Mouse (Mus musculus) thymus, postnatal 0 days (tissue): ENCODE data around the gene Stox1. TPM values are rescaled to one million over a fixed set of nuclear protein-coding genes. Genes with fewer than 3 reads are reported as not detected.
A peak's percentile ranks its signal among the peaks of the same experiment; 100 is the strongest.
"Not testable (repeated sequence)": the region's sequence is repeated elsewhere in the genome, so short reads cannot be mapped to it uniquely, and the experiment has no call there.

ENCODE experiments used
- DNase-seq: peaks from one replicate; pipeline ENCODE4 v3.0.0-alpha.2; 2015; ENCODE audit warnings: low spot score
- polyA plus RNA-seq: library from polyadenylated mRNA; unstranded; fragments of >200 nt; fragmentation: Nextera tagmentation; extraction: Ambion mirVana; gene quantifications from 2 replicates; pipeline ENCODE4 v1.2.1, GENCODE M21; 2015

The Stox1 gene
- polyA plus RNA-seq = 3.6 and 3.7 TPM in 2 replicates

- peak; percentile 74 for DNase-seq
Measured at GRCm38 (mm10) chr10:62725771-62726687, at the start of gene Stox1. Gene Stox1, minus strand, starts transcription at chr10:62726128.

DNA sequence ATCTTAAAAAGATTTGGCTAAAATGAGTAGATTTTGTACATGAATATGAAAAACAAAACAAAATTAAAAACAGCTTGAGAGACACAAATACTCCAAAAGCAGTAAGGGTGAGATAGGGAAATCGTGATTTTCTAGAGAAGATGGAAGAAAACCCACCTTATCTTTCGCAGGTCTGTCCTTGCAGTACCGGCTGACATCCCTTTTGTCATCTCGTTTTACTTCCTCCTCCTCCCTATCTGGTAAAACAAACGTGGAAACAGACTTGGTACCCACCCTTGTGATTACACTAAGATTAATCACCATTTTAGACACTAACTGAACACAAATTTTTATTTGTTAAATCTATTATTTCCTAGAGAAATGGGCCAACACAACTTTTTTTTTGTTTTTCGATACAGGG is 24.9 kb upstream of the Stox1 start:
- DNase-seq = no peak

- no peak for DNase-seq
Measured at GRCm38 (mm10) chr10:62739961-62740737, 14.2 kb upstream of the Stox1 start.

GRCm38 (mm10) chr10:62736965-62737688 is 11.2 kb upstream of the Stox1 start:
- DNase-seq = no peak

GRCm38 (mm10) chr10:62730826-62731225 is 4.9 kb upstream of the Stox1 start:
- DNase-seq = no peak

DNA sequence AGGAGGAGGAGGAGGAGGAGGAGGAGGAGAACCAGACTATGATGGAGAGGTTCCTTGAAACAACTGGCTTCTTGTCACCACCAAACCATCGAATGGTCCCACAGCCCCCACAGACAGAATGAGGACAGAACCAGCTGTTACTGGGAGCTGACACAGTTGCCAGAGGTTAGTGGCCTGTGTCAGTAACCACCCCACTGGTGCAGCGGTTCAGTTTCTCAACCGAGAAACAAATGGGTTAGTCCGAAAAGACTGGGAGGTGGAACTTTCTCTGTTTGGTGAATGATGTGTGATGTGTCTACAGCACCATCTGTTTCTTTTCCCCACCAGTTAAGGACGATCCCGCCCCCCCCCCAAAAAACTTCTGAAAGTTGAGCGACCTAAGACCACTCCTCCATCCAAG is 992 bp downstream of the Stox1 start:
- no peak for DNase-seq

DNA sequence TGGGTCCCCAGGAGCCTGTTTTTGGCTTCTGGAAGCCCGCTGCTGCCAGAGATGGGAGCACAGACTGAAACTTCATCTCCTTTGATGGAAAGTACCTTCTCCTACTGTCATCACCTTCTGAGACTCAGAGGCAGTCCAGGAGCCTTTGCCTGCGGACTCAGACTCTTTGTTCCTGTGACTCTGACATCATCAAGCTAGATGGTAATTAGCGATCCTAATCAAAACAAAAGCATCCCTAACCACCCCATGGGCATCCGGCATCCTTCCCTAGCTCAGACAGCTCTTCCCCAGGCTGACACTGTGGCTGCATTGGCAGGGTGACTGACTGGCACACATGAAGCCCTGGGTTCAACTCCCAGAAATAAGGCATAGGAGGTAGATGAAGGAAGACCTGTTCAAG is 3.2 kb downstream of the Stox1 start:
- DNase-seq = no peak

DNA sequence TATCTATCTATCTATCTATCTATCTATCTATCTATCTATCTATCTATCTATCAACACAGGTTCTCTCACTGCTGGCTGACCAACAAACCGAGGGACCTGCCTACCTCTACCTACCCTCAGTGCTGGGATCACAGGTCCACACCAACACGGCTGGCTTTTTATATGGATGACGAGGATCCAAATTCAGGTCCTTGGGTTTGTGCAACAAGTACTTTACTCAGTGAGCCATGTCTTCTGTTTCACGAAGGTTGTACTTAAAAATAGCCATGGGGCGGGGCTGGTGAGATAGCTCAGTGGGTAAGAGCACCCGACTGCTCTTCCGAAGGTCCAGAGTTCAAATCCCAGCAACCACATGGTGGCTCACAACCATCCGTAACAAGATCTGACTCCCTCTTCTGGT is 5.4 kb downstream of the Stox1 start:
- DNase-seq = not testable (repeated sequence)

DNA sequence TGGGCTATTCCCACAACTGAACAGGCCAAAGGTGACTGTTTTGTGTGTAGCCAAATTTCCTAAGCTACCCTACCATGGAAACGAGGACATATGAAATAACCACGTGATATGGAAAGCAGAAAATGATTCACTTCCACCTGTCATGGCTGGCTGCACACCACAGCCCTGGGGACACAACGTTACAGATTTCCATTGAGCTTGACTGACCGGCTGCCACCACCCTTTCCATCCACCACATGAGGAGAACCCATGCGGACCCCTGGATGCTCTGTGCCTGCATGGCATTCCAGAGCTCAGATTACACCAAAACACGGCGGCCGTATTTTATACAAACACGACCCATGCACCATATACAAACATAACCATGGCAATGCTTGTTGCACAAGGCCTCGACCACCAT is 12.5 kb downstream of the Stox1 start:
- DNase-seq = no peak

- no peak for DNase-seq
Measured at GRCm38 (mm10) chr10:62703579-62703978, 22.3 kb downstream of the Stox1 start.

DNA sequence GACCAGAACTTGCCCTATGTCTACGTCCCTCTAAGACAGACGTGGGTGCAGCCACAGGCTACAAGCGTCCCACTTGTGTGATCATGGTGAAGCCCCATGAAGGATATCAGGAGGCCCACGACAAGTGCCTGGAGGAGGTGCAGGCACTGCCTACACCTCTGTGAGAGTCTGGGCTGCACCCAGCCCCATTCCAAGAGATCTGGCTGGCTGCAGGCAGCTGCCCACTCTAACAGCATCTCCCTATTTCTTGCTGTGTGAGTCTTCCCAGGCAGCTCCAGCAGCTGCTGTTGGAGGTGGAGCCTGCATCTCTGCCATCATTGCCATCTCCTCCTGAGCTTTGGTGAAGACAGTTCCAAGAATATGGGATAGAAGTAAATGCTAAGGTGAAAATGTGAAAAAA is 23.5 kb downstream of the Stox1 start:
- no peak for DNase-seq

DNA sequence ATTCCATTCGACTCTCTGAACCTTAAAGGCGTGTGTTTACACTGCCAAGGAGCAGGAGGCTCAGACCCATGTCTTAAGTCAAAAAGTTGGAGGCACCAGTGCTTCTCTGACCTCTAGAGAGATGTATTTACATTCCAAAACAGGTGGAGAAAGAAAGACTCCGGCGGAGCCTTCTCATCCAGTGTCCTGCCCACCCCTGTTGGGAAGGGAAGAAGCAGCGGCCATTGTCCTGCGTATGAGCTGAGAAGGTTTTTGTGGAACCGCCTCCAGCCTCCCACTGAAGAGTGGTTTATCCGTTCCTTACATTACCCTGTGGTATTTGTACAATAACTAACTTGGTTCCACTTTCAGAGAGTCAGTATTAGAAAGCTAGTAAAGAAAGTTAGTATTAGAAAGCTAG is 33.2 kb downstream of the Stox1 start:
- DNase-seq = no peak

DNA sequence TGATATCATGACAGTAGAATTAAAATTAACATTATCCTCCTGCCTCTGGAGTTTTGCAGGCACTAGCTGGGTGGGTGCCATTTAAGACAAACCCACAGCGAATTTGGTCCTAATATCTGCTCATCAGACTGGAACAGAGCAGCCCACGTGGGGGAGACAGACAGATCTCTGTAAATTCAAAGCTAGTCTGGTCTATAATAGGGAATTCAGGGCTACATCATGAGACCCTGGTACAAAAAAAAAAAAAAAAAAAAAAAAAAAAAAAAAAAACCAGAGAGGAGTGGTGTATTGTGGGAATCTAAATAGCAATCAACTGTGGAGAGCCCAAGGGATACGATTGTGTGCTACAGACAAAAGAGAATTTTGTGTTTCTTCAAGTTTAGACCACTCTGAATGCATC is 33.7 kb downstream of the Stox1 start:
- DNase-seq = no peak

DNA sequence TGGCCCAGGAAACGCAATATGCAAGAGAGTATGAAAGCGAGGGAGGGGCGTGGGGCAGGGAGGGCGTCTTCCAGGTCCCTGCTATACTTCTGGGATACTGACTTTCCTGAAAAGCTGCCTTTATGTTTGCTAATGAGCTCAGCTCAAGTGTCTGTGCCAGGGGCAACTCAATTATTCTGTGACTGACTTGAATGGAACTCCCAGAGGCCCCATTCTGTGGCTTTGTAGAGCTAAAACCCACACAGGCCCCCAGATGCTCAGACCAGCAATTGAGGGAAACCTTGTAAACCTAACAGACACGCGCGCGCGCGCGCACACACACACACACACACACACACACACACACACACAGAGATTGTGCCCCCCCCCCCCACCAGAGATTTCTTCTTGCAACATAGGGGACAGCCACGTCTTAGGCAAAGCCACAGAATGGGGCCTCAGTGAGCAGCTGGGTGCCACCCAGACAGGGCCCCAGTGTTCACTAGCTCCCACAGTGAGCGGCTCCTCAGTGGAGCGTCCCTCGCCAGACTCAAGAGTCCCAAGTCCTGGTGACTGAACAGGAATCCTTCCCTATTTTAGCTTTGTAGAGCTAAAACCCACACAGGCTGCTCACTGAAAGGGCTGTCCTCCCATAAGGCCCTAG is 38.8 kb downstream of the Stox1 start:
- DNase-seq = no peak

GRCm38 (mm10) chr10:62683043-62683442 is 42.9 kb downstream of the Stox1 start:
- no peak for DNase-seq

- DNase-seq = no peak
Measured at GRCm38 (mm10) chr10:62679833-62680232, 46.1 kb downstream of the Stox1 start.

DNA sequence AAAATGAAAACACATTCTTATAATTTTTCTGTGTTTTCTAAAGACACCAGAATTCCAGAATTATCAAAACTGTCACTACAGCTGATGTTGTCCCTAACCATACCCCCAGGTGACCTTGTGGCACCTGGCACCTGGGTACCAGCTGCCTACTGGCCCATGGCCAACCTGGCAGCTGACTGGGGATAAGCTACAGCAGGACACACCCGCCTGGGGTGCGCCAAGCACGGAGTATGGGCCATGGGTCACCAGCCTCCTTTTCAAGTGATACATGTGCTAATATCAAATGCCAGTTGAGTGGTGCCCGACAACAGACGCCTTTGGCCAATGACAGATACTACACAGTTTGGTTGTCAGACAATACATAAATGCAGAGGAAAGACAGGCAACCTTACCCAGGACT is 48.6 kb downstream of the Stox1 start:
- no peak for DNase-seq

- DNase-seq = no peak
Measured at GRCm38 (mm10) chr10:62676196-62676595, 49.7 kb downstream of the Stox1 start.

DNA sequence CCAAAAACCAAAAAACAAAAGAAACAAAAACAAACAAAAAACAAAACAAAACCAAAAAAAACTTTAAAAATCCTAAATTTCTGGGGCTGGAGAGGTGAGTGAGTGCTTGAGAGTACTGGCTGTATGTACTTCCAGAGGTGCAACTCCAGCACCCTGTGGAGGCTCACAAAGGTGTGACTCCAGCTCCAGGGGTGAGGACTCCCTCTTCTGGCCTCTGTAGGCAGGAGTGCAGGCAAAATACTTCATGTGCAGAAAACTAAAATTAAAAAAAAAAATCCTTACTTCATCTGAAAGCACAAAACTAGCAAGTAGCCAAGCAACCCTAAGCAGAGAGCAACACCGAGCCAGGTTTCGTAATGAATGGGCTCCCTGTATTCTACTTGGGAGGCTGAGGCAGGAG is 53.6 kb downstream of the Stox1 start:
- peak; percentile 4 for DNase-seq

GRCm38 (mm10) chr10:62669245-62669644 is 56.7 kb downstream of the Stox1 start:
- DNase-seq = no peak

- DNase-seq = no peak
Measured at GRCm38 (mm10) chr10:62668463-62668862, 57.5 kb downstream of the Stox1 start.
